Mouse (Mus musculus): Measurements from ENCODE around the gene Zbtb8a.
"Not testable (repeated sequence)": the region's sequence is repeated elsewhere in the genome, so short reads cannot be mapped to it uniquely, and the experiment has no call there.

Zbtb8a gene

GRCm38 (mm10) chr4:129376961-129377545 lies 863 bp downstream of the Zbtb8a start:
- DNase-seq (ENCODE audit: low spot score): peak; percentile 44

GRCm38 (mm10) chr4:129375821-129376220 lies 2.1 kb downstream of the Zbtb8a start:
- DNase-seq (ENCODE audit: low spot score): no peak

- no peak for DNase-seq (ENCODE audit: low spot score)
Observed at GRCm38 (mm10) chr4:129375000-129375399, 2.9 kb downstream of the Zbtb8a start.

GRCm38 (mm10) chr4:129374219-129374755 lies 3.6 kb downstream of the Zbtb8a start:
- no peak for DNase-seq (ENCODE audit: low spot score)

- no peak for DNase-seq (ENCODE audit: low spot score)
Observed at GRCm38 (mm10) chr4:129373202-129373976, 4.5 kb downstream of the Zbtb8a start.

- DNase-seq (ENCODE audit: low spot score): no peak
Observed at GRCm38 (mm10) chr4:129371391-129371790, 6.5 kb downstream of the Zbtb8a start.

- DNase-seq (ENCODE audit: low spot score): no peak
Observed at GRCm38 (mm10) chr4:129365224-129365623, 12.7 kb downstream of the Zbtb8a start.

- no peak for DNase-seq (ENCODE audit: low spot score)
Observed at GRCm38 (mm10) chr4:129364379-129364778, 13.5 kb downstream of the Zbtb8a start.

GRCm38 (mm10) chr4:129363463-129363862 lies 14.5 kb downstream of the Zbtb8a start:
- DNase-seq (ENCODE audit: low spot score): no peak

GRCm38 (mm10) chr4:129362771-129363170 lies 15.1 kb downstream of the Zbtb8a start:
- DNase-seq (ENCODE audit: low spot score): no peak

- DNase-seq (ENCODE audit: low spot score): not testable (repeated sequence)
Observed at GRCm38 (mm10) chr4:129362238-129362637, 15.7 kb downstream of the Zbtb8a start.

- DNase-seq (ENCODE audit: low spot score): no peak
Observed at GRCm38 (mm10) chr4:129357613-129358163, 20.2 kb downstream of the Zbtb8a start.

GRCm38 (mm10) chr4:129354236-129354635 lies 23.7 kb downstream of the Zbtb8a start:
- peak; percentile 32 for DNase-seq (ENCODE audit: low spot score)

GRCm38 (mm10) chr4:129353176-129353575 lies 24.7 kb downstream of the Zbtb8a start:
- DNase-seq (ENCODE audit: low spot score): no peak

GRCm38 (mm10) chr4:129351111-129351510 lies 26.8 kb downstream of the Zbtb8a start:
- no peak for DNase-seq (ENCODE audit: low spot score)

- DNase-seq (ENCODE audit: low spot score): peak; percentile 42
Observed at GRCm38 (mm10) chr4:129350644-129351043, 27.3 kb downstream of the Zbtb8a start.

- no peak for DNase-seq (ENCODE audit: low spot score)
Observed at GRCm38 (mm10) chr4:129346481-129347154, 31.3 kb downstream of the Zbtb8a start.

GRCm38 (mm10) chr4:129342705-129343104 lies 35.2 kb downstream of the Zbtb8a start:
- no peak for DNase-seq (ENCODE audit: low spot score)

GRCm38 (mm10) chr4:129341888-129342287 lies 36.0 kb downstream of the Zbtb8a start:
- DNase-seq (ENCODE audit: low spot score): no peak

GRCm38 (mm10) chr4:129339743-129340142 lies 38.2 kb downstream of the Zbtb8a start:
- no peak for DNase-seq (ENCODE audit: low spot score)

- no peak for DNase-seq (ENCODE audit: low spot score)
Observed at GRCm38 (mm10) chr4:129336291-129336690, 41.6 kb downstream of the Zbtb8a start.

Measured in spleen, adult 12 weeks (tissue).